Mouse (Mus musculus) splenic B cell, adult 2 months (primary cell): ENCODE results near the gene Gm21977.
"Not testable (repeated sequence)": the region's sequence is repeated elsewhere in the genome, so short reads cannot be mapped to it uniquely, and the experiment has no call there.

Experiments
- DNase-seq: peaks from one replicate; pipeline ENCODE4 v3.0.0-alpha.2; 2011; ENCODE audit warnings: low read depth, low spot score
- H3K27me3 ChIP-seq: 2 replicates; pipeline ENCODE4 v1.6.1; 2012; ENCODE audit warnings: mild to moderate bottlenecking, low read length, moderate library complexity, mixed read lengths; ENCODE audit not compliant: control insufficient read depth, poor library complexity, insufficient read depth, severe bottlenecking
- H3K36me3 ChIP-seq: 2 replicates; pipeline ENCODE4 v1.6.1; 2012; ENCODE audit warnings: mild to moderate bottlenecking, low read length, moderate library complexity, mixed read lengths; ENCODE audit not compliant: control insufficient read depth, poor library complexity, insufficient read depth, severe bottlenecking

Gene Gm21977

DNA sequence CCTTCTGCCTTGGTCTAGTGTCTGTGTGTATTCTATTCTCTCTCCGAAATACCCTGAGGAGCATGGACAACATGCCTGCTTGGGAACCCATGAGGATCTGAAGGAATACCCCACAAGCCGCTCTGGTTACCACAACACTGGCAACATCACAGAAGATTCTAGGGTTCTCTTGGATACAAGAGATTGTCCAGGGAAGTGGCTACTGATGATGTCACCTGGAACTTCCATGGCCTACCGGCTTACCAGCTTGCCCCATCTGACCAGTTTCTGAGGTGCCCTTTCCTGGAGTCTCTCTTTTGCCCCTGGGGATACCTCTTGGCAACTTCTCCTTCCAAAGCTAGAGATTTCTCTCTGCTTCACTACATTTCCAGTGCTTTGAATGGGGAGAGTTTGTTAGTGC is at the start of gene Gm21977:
TSS of gene Gm21977 (minus strand) at position 101 of the 400 bp plus-strand sequence.
- DNase-seq, H3K27me3 ChIP-seq, H3K36me3 ChIP-seq: not testable (repeated sequence)
